Mouse (Mus musculus) embryonic facial prominence, embryonic 10.5 days (tissue): ENCODE measurements around the gene Zbtb43. TPM values are rescaled to one million over a fixed set of nuclear protein-coding genes. Genes with fewer than 3 reads are reported as not detected.

ENCODE experiments used
- DNase-seq: peaks from one replicate; pipeline ENCODE4 v3.0.0-alpha.2; 2017; ENCODE audit warnings: low spot score
- H3K27ac ChIP-seq: fragments of 300-500 bp; sonication (generic); replicated peaks from 2 replicates; pipeline ENCODE4 v1.5.1; 2016; ENCODE audit warnings: mild to moderate bottlenecking
- H3K27me3 ChIP-seq: fragments of 300-500 bp; sonication (generic); replicated peaks from 2 replicates; pipeline ENCODE4 v1.6.1; 2016; ENCODE audit warnings: low read depth, mild to moderate bottlenecking; ENCODE audit not compliant: poor library complexity, severe bottlenecking
- H3K36me3 ChIP-seq: fragments of 300-500 bp; sonication (generic); replicated peaks from 2 replicates; pipeline ENCODE4 v1.6.1; 2016; ENCODE audit warnings: mild to moderate bottlenecking, moderate library complexity
- H3K4me1 ChIP-seq: fragments of 300-500 bp; sonication (generic); 2 replicates; pipeline ENCODE4 v1.6.1; 2016
- H3K4me3 ChIP-seq: fragments of 300-500 bp; sonication (generic); 2 replicates; pipeline ENCODE4 v1.5.1; 2016; ENCODE audit warnings: mild to moderate bottlenecking, moderate library complexity
- H3K9me3 ChIP-seq: fragments of 300-500 bp; sonication (generic); 2 replicates; pipeline ENCODE4 v1.6.1; 2016; ENCODE audit warnings: mild to moderate bottlenecking
- WGBS: fragments of 180-500 bp; shearing (Covaris S2); methylation state at CpG from one replicate; pipeline ENCODE4 v1.1.7; 2016; 5-methylcytosine and 5-hydroxymethylcytosine counted together
- polyA plus RNA-seq: library from polyadenylated mRNA; unstranded; fragments of >200 nt; fragmentation: Nextera tagmentation; extraction: Ambion mirVana; gene quantifications from 2 replicates; pipeline ENCODE4 v1.2.1, GENCODE M21; 2016

The Zbtb43 gene
- polyA plus RNA-seq, 1 experiment from 2014 or later = 20.8 TPM

GRCm38 (mm10) chr2:33452140-33452539 is 16.2 kb downstream of the Zbtb43 start:
- H3K9me3 ChIP-seq = no peaks in the 10 kb centered on the region
- no peak overlapping the region for H3K27ac ChIP-seq
- H3K4me3 ChIP-seq = no peak overlapping the region
- no peak for DNase-seq
- no peaks in the 10 kb centered on the region; the same call in 1 of the 2 replicates for H3K4me1 ChIP-seq
- 61% methylated on average over 4 of the region's 4 CpGs for WGBS
- H3K27me3 ChIP-seq = no peaks in the 10 kb centered on the region
- H3K36me3 ChIP-seq = peaks cover 83% of the 10 kb centered on the region

GRCm38 (mm10) chr2:33451038-33451978 is 17.1 kb downstream of the Zbtb43 start:
- H3K27me3 ChIP-seq = no peaks in the 10 kb centered on the region
- no peak for DNase-seq
- no peak overlapping the region for H3K4me3 ChIP-seq
- H3K27ac ChIP-seq = no peak overlapping the region
- WGBS = 85% methylated on average over 11 of the region's 11 CpGs
- H3K9me3 ChIP-seq = no peaks in the 10 kb centered on the region
- H3K36me3 ChIP-seq = peaks cover 81% of the 10 kb centered on the region
- no peaks in the 10 kb centered on the region; the same call in 1 of the 2 replicates for H3K4me1 ChIP-seq

DNA sequence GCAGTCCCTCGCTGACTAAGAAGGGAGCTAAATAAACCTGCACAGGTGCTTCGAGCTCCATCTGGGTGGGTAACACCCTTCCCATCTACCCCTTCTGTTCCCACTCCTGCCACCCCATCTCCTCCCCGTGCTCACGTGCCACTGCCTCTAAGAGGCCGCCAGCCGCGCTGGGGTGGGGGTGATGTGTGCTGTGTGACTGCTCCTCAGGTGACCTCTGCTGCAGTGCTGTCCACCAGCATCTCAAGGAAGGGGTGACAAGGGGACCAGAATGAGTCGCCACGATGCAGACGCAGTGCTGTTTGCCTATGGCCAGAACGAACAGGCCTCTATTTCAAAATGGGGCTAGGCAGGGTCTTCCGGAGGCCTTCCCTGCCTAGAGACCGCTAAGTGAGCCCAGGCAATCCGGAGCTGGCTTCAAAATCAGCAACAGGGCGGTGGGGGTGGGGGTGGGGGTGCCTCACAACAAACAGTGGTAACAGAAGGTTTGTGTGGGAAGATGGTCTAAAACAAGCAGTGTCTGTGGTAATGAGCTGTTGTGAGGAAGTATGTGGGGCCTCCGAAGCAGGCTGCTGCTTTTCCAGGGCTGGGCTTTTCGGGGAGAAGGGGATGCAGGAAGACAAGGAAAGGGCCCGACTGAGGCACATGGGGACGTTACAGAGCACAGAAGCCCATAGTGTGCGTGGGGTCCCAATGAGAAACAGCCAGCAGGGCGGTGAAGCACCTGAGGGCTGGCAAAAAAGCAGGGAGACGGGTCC is 19.1 kb downstream of the Zbtb43 start:
- Histone ChIP-seq H3K4me3 (no peak overlapping the region), H3K27me3 (no peaks in the 10 kb centered on the region), H3K27ac (no peak overlapping the region), H3K9me3 (no peaks in the 10 kb centered on the region), H3K36me3 (peaks cover 61% of the 10 kb centered on the region), H3K4me1 (no peaks in the 10 kb centered on the region; the same call in 1 of the 2 replicates)
- no peak for DNase-seq
- WGBS = 88% methylated on average over 22 of the region's 22 CpGs

DNA sequence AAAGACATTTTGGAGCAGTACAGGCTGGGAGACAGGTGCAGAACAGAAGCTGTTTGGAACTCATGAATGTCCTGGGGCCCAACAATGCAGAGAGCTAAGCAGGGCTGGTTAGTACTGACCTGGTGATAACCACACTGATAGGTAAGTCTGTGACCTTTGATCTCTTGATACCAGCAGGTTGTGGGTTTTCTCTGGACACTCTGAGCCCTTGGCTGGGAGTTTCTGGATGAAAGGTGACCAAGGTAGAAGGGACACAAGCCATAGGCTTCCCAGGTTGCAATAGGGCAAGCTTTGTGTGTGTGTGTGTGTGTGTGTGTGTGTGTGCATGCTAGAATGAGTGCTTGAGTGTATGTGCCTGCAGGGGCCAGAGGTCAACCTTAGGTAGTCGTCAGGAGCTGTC is 21.6 kb downstream of the Zbtb43 start:
- Histone ChIP-seq H3K27ac (no peak overlapping the region), H3K9me3 (no peaks in the 10 kb centered on the region), H3K4me1 (no peaks in the 10 kb centered on the region; the same call in 1 of the 2 replicates), H3K4me3 (no peak overlapping the region), H3K36me3 (peaks cover 36% of the 10 kb centered on the region), H3K27me3 (no peaks in the 10 kb centered on the region)
- no peak for DNase-seq
- WGBS = 81% methylated on average over 1 of the region's 1 CpGs

- no peak overlapping the region for H3K27ac ChIP-seq
- H3K27me3 ChIP-seq = peaks cover 5% of the 10 kb centered on the region
- H3K9me3 ChIP-seq = no peaks in the 10 kb centered on the region
- peaks cover 26% of the 10 kb centered on the region for H3K36me3 ChIP-seq
- peaks cover 4% of the 10 kb centered on the region for H3K4me1 ChIP-seq
- no peak overlapping the region for H3K4me3 ChIP-seq
- WGBS = 88% methylated on average over 5 of the region's 5 CpGs
- DNase-seq = no peak
These were observed 22.6 kb downstream of the Zbtb43 start for GRCm38 (mm10) chr2:33445741-33446140.

- no peaks in the 10 kb centered on the region for H3K9me3 ChIP-seq
These were observed 23.5 kb downstream of the Zbtb43 start for GRCm38 (mm10) chr2:33444862-33445261.

DNA sequence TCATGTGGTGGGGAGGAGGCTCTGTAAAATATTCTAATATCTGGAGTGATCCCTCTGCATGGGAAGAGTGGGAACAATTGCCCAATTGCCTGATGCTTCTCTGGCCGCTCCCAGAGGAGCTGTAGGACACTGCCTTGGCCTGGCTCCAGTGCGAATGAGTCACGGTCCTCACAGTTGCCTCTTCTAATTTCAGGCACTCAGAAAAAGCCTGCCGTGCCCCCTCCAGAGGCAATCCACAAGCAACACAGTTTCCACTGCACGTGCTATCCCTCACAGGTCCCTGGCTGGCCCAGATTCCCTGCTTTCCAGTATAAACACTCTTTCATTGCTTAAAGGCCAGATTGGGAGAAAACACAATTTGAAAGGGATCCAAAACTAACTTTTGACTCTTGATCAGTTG is 24.0 kb downstream of the Zbtb43 start:
- WGBS = 53% methylated on average over 5 of the region's 5 CpGs
- peaks cover 19% of the 10 kb centered on the region for H3K27me3 ChIP-seq
- H3K4me3 ChIP-seq = no peak overlapping the region
- no peaks in the 10 kb centered on the region for H3K9me3 ChIP-seq
- H3K36me3 ChIP-seq = peaks cover 12% of the 10 kb centered on the region
- H3K4me1 ChIP-seq = peaks cover 18% of the 10 kb centered on the region
- no peak overlapping the region for H3K27ac ChIP-seq
- DNase-seq = no peak

More at GRCm38 (mm10) chr2:33444862-33445261, 23.5 kb downstream of the Zbtb43 start:
- DNase-seq = no peak
- H3K4me3 ChIP-seq = no peak overlapping the region
- peaks cover 18% of the 10 kb centered on the region for H3K36me3 ChIP-seq
- H3K27me3 ChIP-seq = peaks cover 14% of the 10 kb centered on the region
- no peak overlapping the region for H3K27ac ChIP-seq
- peaks cover 13% of the 10 kb centered on the region for H3K4me1 ChIP-seq

DNA sequence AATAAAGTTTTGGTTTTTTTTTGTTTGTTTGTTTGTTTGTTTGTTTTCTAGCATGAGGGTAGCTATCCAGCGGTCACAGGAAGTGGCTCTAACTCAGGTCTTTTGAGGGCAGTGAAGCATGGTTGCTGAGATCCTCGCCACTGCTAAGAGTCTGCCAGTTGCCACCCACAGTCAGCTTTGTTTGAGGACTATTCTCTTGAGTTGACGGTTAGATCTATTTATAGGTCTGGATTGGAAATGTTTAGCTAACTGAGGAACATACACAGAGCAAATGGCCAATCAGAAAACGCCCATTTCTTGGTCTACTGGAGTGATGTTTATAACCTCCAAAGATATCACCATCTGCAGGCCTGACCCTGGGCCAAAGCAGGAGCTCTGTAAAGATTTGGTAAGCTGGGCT is 25.7 kb downstream of the Zbtb43 start:
- no peak for DNase-seq

DNA sequence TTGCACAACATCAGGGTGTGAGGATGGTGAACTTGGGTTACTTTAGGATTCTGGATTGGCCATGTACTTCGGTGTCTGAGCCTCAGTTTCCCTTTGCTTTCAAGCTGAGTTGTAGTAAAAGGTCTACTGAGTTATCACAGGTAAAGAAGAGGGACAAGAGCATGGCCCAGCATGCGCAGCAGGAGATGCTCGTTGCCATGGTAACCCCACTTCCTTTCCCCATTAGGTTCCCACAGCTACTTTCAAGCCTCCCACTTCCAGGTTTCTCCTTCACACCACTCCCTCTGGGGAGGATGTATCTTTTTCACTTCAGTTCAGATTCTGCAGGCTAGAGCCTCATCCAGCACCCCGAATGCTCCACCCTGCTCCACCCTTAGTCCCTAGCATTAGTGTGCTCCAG is 27.5 kb downstream of the Zbtb43 start:
- H3K9me3 ChIP-seq = no peaks in the 10 kb centered on the region
- WGBS = 33% methylated on average over 4 of the region's 4 CpGs
- no peak overlapping the region for H3K27ac ChIP-seq
- no peaks in the 10 kb centered on the region for H3K36me3 ChIP-seq
- H3K4me3 ChIP-seq = no peak overlapping the region
- no peak for DNase-seq
- H3K27me3 ChIP-seq = peaks cover 45% of the 10 kb centered on the region
- peaks cover 50% of the 10 kb centered on the region for H3K4me1 ChIP-seq

More for the DNA sequence above, 25.7 kb downstream of the Zbtb43 start:
- Histone ChIP-seq H3K9me3 (no peaks in the 10 kb centered on the region), H3K4me1 (peaks cover 35% of the 10 kb centered on the region), H3K27ac (no peak overlapping the region), H3K36me3 (no peaks in the 10 kb centered on the region), H3K27me3 (peaks cover 30% of the 10 kb centered on the region), H3K4me3 (no peak overlapping the region)
- WGBS = 71% methylated on average over 4 of the region's 4 CpGs

- Histone ChIP-seq H3K27me3 (peaks cover 53% of the 10 kb centered on the region), H3K27ac (peak overlapping the region; percentile 63), H3K4me3 (peak overlapping the region; percentile 21; the same call in 1 of the 2 replicates), H3K9me3 (no peaks in the 10 kb centered on the region), H3K4me1 (peaks cover 57% of the 10 kb centered on the region), H3K36me3 (no peaks in the 10 kb centered on the region)
- DNase-seq = no peak
- 11% methylated on average over 9 of the region's 9 CpGs for WGBS
These were observed 28.2 kb downstream of the Zbtb43 start for GRCm38 (mm10) chr2:33439980-33440670.

GRCm38 (mm10) chr2:33439471-33439881 is 28.9 kb downstream of the Zbtb43 start:
- H3K27ac ChIP-seq = peak overlapping the region; percentile 63
- 5% methylated on average over 8 of the region's 8 CpGs for WGBS
- H3K4me1 ChIP-seq = peaks cover 62% of the 10 kb centered on the region
- H3K36me3 ChIP-seq = no peaks in the 10 kb centered on the region
- no peaks in the 10 kb centered on the region for H3K9me3 ChIP-seq
- peaks cover 59% of the 10 kb centered on the region for H3K27me3 ChIP-seq
- H3K4me3 ChIP-seq = peak overlapping the region; percentile 21; the same call in 1 of the 2 replicates
- no peak for DNase-seq

DNA sequence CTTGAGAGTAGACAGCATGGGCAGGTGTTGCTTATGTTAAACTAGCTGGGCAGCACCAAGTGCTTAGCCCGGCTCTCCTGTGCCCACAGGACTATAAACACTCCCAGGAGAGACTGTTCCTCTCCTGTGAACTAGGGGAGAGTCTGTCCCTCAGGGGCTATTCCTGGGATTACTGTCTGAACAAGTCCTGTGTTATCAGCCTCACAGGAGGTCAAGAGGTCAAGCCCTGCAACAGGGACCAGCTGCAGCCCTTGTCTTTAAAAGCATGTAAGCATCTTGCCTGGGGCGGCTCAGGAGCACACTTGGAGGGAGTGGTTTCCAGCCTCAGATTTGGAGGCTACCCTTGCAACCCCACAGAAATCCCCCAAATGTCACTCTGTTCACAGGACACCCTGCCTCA is 30.0 kb downstream of the Zbtb43 start:
- peaks cover 62% of the 10 kb centered on the region for H3K4me1 ChIP-seq
- WGBS = 6% methylated on average over 2 of the region's 2 CpGs
- no peaks in the 10 kb centered on the region for H3K36me3 ChIP-seq
- peaks cover 59% of the 10 kb centered on the region for H3K27me3 ChIP-seq
- no peaks in the 10 kb centered on the region for H3K9me3 ChIP-seq
- no peak overlapping the region for H3K4me3 ChIP-seq
- peak; percentile 64 for DNase-seq
- no peak overlapping the region; the same call in 1 of the 2 replicates for H3K27ac ChIP-seq
